Mouse (Mus musculus) kidney, adult 18-20 months (tissue): ENCODE measurements around the gene Abo.

ENCODE experiments used
- DNase-seq: peaks from one replicate; pipeline ENCODE4 v3.0.0; 2021

Abo gene

GRCm38 (mm10) chr2:26862856-26863255 lies 1.9 kb downstream of the Abo start:
- no peak for DNase-seq

GRCm38 (mm10) chr2:26847706-26848105 lies 17.1 kb downstream of the Abo start:
- DNase-seq, result peak; percentile 34

GRCm38 (mm10) chr2:26832478-26832877 lies 32.3 kb downstream of the Abo start:
- no peak for DNase-seq

GRCm38 (mm10) chr2:26828047-26828446 lies 36.7 kb downstream of the Abo start:
- DNase-seq, result no peak

- no peak for DNase-seq
Observed at GRCm38 (mm10) chr2:26827261-26827975, 37.4 kb downstream of the Abo start.
